Mouse (Mus musculus): ENCODE results near the gene Rhoq.

- TF ChIP-seq CTCF (IDR thresholded peaks at IDR 0.05; ENCODE audit: borderline replicate concordance, insufficient read depth, low read depth, low read length) (no peak), POLR2A (IDR thresholded peaks at IDR 0.05; ENCODE audit: borderline replicate concordance, insufficient read depth, low read length) (no peak)
Measured at GRCm38 (mm10) chr17:86969582-86969981, 6.7 kb downstream of the Rhoq start.

Data from cerebellum, adult 2 months (tissue).